Mouse (Mus musculus) embryonic facial prominence, embryonic 13.5 days (tissue): ENCODE data around the gene Snapc3. TPM values are rescaled to one million over a fixed set of nuclear protein-coding genes. Genes with fewer than 3 reads are reported as not detected.
"Not testable (repeated sequence)": the region's sequence is repeated elsewhere in the genome, so short reads cannot be mapped to it uniquely, and the experiment has no call there.

Experiments
- ATAC-seq: fragments of 200-750 bp; cut with Nextera tagmentation; 2 replicates; pipeline ENCODE4 v1.8.0; 2017; ENCODE audit warnings: low read depth; ENCODE audit not compliant: insufficient number of reproducible peaks, insufficient read depth, low FRiP score, low TSS enrichment
- H3K27ac ChIP-seq: fragments of 300-500 bp; sonication (generic); 2 replicates; pipeline ENCODE4 v1.5.1; 2015; ENCODE audit warnings: moderate library complexity, mild to moderate bottlenecking, inconsistent platforms
- H3K27me3 ChIP-seq: fragments of 300-500 bp; sonication (generic); 2 replicates; pipeline ENCODE4 v1.6.1; 2015; ENCODE audit warnings: mild to moderate bottlenecking, inconsistent platforms
- H3K36me3 ChIP-seq: fragments of 300-500 bp; sonication (generic); 2 replicates; pipeline ENCODE4 v1.6.1; 2015; ENCODE audit warnings: mild to moderate bottlenecking, inconsistent platforms
- H3K4me1 ChIP-seq: fragments of 300-500 bp; sonication (generic); 2 replicates; pipeline ENCODE4 v1.6.1; 2015; ENCODE audit warnings: inconsistent platforms
- H3K4me2 ChIP-seq: fragments of 300-500 bp; sonication (generic); 2 replicates; pipeline ENCODE4 v1.6.1; 2015; ENCODE audit warnings: moderate library complexity, mild to moderate bottlenecking, inconsistent platforms
- H3K4me3 ChIP-seq: fragments of 300-500 bp; sonication (generic); 2 replicates; pipeline ENCODE4 v1.5.1; 2015; ENCODE audit warnings: mild to moderate bottlenecking, inconsistent platforms
- H3K9ac ChIP-seq: fragments of 300-500 bp; sonication (generic); 2 replicates; pipeline ENCODE4 v1.6.1; 2015; ENCODE audit warnings: mild to moderate bottlenecking, inconsistent platforms
- H3K9me3 ChIP-seq: fragments of 300-500 bp; sonication (generic); 2 replicates; pipeline ENCODE4 v1.6.1; 2016; ENCODE audit warnings: inconsistent platforms
- WGBS: fragments of 180-500 bp; shearing (Covaris S2); methylation state at CpG from one replicate; pipeline ENCODE4 v1.1.7; 2015; ENCODE audit warnings: mixed read lengths; 5-methylcytosine and 5-hydroxymethylcytosine counted together
- polyA plus RNA-seq: library from polyadenylated mRNA; unstranded; fragments of >200 nt; fragmentation: Nextera tagmentation; extraction: Ambion mirVana; gene quantifications from 2 replicates; pipeline ENCODE4 v1.2.1, GENCODE M21; 2015

Gene Snapc3
- polyA plus RNA-seq, 1 experiment from 2014 or later = 53.7 TPM

DNA sequence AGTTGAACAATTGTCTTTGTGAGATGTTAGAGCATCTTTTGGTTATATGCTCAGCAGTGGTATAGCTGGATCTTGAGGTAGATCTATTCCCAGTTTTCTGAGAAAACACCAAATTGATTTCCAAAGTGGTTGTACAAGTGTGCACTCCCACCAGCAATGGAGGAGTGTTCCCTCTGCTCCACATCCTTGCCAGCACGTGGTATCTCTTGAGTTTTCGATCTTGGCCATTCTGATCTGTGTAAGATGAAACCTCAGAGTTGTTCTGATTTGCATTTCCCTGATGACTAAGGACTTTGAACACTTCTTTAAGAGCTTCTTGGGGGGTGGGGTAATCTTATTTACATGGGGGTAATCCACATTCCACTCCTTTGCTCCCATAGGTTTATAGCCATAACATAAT lies 92.1 kb downstream of the Snapc3 start:
- ATAC-seq = no peak
- H3K4me3 ChIP-seq = no peak overlapping the region
- no peak overlapping the region for H3K9ac ChIP-seq
- WGBS = 22% methylated on average over 2 of the region's 2 CpGs
- no peaks in the 10 kb centered on the region for H3K36me3 ChIP-seq
- no peak overlapping the region for H3K4me2 ChIP-seq
- H3K4me1 ChIP-seq = no peaks in the 10 kb centered on the region
- no peaks in the 10 kb centered on the region for H3K9me3 ChIP-seq
- H3K27ac ChIP-seq = no peak overlapping the region
- H3K27me3 ChIP-seq = no peaks in the 10 kb centered on the region

GRCm38 (mm10) chr4:83511083-83511482 lies 93.6 kb downstream of the Snapc3 start:
- 36% methylated on average over 8 of the region's 8 CpGs for WGBS
- no peaks in the 10 kb centered on the region for H3K27me3 ChIP-seq

GRCm38 (mm10) chr4:83512217-83512616 lies 94.7 kb downstream of the Snapc3 start:
- WGBS = 82% methylated on average over 3 of the region's 3 CpGs
- Histone ChIP-seq H3K9me3 (no peaks in the 10 kb centered on the region), H3K27me3 (no peaks in the 10 kb centered on the region)

More at GRCm38 (mm10) chr4:83511083-83511482, 93.6 kb downstream of the Snapc3 start:
- H3K4me3 ChIP-seq = no peak overlapping the region
- no peak overlapping the region for H3K4me2 ChIP-seq
- no peaks in the 10 kb centered on the region for H3K4me1 ChIP-seq
- H3K9ac ChIP-seq = no peak overlapping the region
- H3K27ac ChIP-seq = no peak overlapping the region
- ATAC-seq = no peak
- H3K9me3 ChIP-seq = no peaks in the 10 kb centered on the region
- H3K36me3 ChIP-seq = no peaks in the 10 kb centered on the region

DNA sequence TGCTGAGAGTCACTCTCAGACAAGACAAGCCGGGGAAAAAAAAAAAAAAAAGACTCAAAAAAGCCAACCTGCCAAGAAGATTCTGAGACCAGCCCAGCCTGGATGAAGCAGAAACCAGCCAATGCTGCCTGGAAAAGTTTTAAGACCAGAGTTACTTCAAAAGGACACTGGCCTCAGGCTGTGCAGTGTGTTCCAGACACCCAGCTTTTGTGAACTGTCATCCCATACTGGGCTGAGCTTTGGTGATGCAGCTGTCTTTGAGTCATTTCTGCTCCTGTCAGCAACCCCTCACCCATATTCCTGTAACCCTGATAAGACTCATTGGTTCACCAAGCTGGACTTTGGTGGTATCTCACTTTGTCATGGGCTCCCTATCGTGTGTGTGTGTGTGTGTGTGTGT lies 95.1 kb downstream of the Snapc3 start:
- no peak overlapping the region for H3K9ac ChIP-seq
- no peak overlapping the region for H3K4me2 ChIP-seq
- H3K36me3 ChIP-seq = no peaks in the 10 kb centered on the region
- H3K27me3 ChIP-seq = no peaks in the 10 kb centered on the region
- H3K27ac ChIP-seq = no peak overlapping the region
- no peak for ATAC-seq
- H3K4me3 ChIP-seq = no peak overlapping the region
- 67% methylated on average over 2 of the region's 2 CpGs for WGBS
- no peaks in the 10 kb centered on the region for H3K9me3 ChIP-seq
- H3K4me1 ChIP-seq = no peaks in the 10 kb centered on the region

More at GRCm38 (mm10) chr4:83512217-83512616, 94.7 kb downstream of the Snapc3 start:
- no peaks in the 10 kb centered on the region for H3K4me1 ChIP-seq
- ATAC-seq = no peak
- no peak overlapping the region for H3K4me2 ChIP-seq
- H3K9ac ChIP-seq = no peak overlapping the region
- H3K4me3 ChIP-seq = no peak overlapping the region
- no peaks in the 10 kb centered on the region for H3K36me3 ChIP-seq
- H3K27ac ChIP-seq = no peak overlapping the region

DNA sequence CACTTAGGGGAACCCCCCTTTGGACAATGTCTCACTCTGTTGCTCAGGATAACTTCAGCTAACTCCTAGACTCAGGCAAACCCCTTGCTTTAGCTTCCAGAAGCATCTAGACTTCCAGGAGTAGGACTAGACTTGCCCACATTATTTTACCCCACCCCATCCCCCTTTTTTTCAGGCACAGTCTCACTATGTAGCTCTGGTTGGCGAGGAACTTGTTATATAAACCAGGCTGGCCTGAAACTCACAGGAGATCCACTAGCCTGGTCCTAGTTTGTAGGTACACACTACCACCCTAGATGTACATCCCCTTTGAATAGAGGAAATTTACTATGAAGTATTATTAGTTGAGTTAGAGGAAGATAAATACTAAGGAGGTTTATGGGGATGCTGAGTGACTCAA lies 96.7 kb downstream of the Snapc3 start:
- no peaks in the 10 kb centered on the region for H3K4me1 ChIP-seq
- H3K9me3 ChIP-seq = no peaks in the 10 kb centered on the region
- 55% methylated on average over 1 of the region's 1 CpGs for WGBS
- H3K9ac ChIP-seq = no peak overlapping the region
- H3K27ac ChIP-seq = no peak overlapping the region
- H3K4me2 ChIP-seq = no peak overlapping the region
- no peaks in the 10 kb centered on the region for H3K27me3 ChIP-seq
- ATAC-seq = 0 out of 2 replicates have a peak, but pooled peaks have one; percentile 56
- H3K36me3 ChIP-seq = no peaks in the 10 kb centered on the region
- no peak overlapping the region for H3K4me3 ChIP-seq

- no peak overlapping the region for H3K27ac ChIP-seq
- H3K4me1 ChIP-seq = no peaks in the 10 kb centered on the region
- no peak overlapping the region for H3K4me2 ChIP-seq
- 83% methylated on average over 10 of the region's 10 CpGs for WGBS
- no peak overlapping the region for H3K9ac ChIP-seq
- no peaks in the 10 kb centered on the region for H3K27me3 ChIP-seq
- no peaks in the 10 kb centered on the region for H3K9me3 ChIP-seq
- ATAC-seq = 0 out of 2 replicates have a peak, but pooled peaks have one; percentile 37
- no peaks in the 10 kb centered on the region for H3K36me3 ChIP-seq
- no peak overlapping the region for H3K4me3 ChIP-seq
Measured at GRCm38 (mm10) chr4:83514976-83515669, 97.6 kb downstream of the Snapc3 start.

- WGBS = 90% methylated on average over 5 of the region's 6 CpGs
- not testable (repeated sequence) for H3K36me3 ChIP-seq, H3K9ac ChIP-seq, ATAC-seq, H3K4me2 ChIP-seq, H3K27me3 ChIP-seq, H3K27ac ChIP-seq, H3K4me1 ChIP-seq, H3K4me3 ChIP-seq, H3K9me3 ChIP-seq
Measured at GRCm38 (mm10) chr4:83516144-83516543, 98.6 kb downstream of the Snapc3 start.

Other genes starting within 250 kb of the Snapc3 start
- 3.5 and 3.9 TPM in 2 replicates for gene Ttc39b, start 93.5 kb upstream of the Snapc3 start, polyA plus RNA-seq
- 184 and 186 TPM in 2 replicates for gene Psip1, start 68.7 kb downstream of the Snapc3 start, polyA plus RNA-seq
- gene Ccdc171, start 107.8 kb downstream of the Snapc3 start, polyA plus RNA-seq = 6.4 and 7.7 TPM in 2 replicates